Mouse (Mus musculus): ENCODE measurements around the gene Cabp2. TPM values are rescaled to one million over a fixed set of nuclear protein-coding genes. Genes with fewer than 3 reads are reported as not detected.
"Not testable (repeated sequence)": the region's sequence is repeated elsewhere in the genome, so short reads cannot be mapped to it uniquely, and the experiment has no call there.

Cabp2 gene
- polyA plus RNA-seq, 2 experiments from 2014 or later: not detected

DNA sequence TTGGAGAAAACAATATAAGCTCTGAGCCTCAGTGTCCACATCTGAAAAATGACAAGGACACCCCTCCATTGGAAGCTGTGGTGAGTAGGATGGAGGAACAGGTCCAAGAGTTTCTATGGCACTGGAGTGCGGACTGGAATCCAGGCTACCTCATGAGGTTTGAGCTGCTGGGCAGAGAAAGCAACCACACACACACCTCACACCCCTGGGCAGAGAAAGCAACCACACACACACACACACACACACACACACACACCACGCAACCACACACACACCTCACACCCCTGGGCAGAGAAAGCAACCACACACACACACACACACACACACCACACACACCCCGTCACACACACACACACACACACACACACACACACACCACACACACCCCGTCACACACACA, 43.9 kb downstream of the Cabp2 start:
- not testable (repeated sequence) for ATAC-seq

DNA sequence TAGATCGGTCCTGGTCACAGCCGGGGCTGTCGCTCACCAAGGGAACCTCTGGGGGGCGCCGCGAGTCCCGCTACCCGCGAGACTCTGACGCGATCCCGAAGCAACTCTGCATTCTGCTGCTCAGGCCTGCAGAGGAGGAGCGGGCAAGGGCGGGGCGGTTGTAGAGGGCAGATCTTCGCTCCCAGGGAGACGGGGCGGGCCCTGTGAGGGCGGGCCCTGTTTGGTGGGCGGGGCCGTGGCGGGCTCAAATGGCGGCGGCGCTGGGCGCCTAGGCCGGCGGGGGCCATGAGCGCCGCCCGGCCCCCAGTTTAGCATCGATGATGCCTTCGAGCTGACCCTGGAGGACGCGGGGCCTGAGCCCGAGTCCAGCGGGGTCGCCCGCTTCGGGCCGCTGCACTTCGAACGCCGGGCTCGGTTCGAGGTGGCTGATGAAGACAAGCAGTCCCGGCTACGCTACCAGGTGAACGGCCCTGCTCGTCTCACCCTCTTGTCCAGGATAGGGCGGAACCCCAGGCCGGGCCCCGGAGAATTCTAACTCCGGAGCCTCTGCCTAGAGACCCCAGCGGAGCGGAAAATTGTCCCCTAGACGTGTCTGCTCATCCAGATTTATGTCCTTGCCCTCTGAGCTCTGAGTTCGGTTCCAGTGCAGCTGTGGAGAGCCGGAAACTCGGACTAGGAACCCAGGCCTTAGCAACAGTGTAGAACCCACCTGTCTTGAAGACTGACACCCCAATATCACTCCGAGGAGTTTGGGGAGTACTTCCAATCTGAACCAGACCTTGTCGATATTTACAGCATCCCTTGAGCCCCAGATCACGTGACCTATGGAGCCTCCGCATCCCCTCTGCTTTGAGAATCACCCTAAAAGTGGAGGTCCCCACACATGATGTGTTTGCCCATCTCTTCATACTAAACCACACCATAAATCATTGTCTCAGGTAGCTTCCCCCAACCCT, 44.6 kb downstream of the Cabp2 start, which contains the start of gene Aip:
TSS of gene Aip (minus strand) at position 118 of the 956 bp plus-strand sequence.
- ATAC-seq: peak; percentile 71

DNA sequence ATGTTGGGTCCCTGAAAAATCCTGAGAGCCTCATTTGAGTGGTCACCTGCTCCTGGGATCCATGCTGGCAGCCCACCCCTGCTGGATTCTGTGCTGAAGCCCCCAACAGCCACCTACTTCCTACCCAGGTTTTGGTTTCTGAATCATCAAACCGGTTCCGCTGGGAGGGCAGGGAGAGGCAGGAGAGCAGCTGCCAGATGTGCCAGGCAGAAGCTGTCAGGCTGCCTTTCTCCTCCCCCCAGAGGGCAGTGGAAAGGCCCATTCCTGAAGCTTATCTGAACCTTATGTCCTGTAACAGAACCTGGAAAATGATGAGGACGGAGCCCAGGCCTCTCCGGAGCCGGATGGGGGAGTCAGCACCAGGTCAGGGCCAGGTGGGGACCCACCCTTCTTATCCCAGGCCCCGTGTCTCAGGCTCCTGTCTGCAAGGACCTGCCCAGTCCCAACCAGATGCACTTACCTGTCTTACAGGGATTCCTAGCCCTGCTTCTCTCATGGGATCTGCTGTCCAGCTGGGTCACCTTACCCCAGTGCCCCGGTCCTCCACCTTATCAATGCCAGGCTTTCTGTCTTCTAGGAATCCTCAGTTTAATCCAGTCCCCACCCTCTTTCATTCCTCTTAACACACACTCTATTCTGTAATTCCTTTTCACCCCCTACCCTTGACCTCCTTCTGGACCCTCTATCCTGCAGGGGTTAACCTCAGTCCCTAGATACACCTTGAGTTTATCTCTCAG, 45.5 kb downstream of the Cabp2 start:
- ATAC-seq: no peak

DNA sequence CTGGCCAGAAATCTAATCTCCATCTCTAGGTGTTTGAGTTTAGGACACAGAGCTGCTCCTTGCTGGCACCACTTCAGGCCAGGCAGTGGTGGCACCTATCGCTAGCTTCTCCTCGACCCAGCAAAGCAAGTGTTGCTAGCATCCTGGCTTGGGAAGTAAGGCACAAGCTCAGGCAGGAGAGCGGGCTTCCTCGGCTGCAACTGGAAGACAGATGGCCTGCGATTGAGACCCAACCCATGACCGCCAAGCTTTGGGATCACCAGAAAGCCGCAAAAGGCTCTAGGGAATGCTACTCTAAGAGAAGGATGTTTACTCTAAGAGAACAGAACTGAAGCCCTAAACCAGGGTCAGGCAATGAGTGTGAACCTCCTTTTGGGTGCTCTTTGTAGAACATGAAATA, 48.1 kb downstream of the Cabp2 start:
- no peak for ATAC-seq

DNA sequence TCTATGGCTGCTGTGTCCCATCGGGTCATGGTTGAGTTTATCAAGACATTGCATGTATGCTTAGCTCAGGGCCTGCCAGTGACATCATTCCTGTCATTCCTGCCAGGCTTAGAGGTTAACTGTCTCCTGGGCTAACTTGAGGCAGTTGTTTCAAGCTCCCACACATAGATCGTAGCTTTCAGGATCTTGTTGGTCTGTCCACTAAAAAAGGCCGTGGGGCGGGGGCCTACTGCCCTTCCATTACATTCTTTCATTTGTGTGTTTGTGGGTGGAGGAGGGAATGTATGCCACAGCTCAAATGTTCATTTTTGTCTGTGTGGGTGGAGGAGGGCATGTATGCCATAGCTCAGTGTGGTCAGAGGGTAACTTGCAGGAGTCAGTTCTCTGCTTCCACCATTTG, 48.7 kb downstream of the Cabp2 start:
- no peak for ATAC-seq

DNA sequence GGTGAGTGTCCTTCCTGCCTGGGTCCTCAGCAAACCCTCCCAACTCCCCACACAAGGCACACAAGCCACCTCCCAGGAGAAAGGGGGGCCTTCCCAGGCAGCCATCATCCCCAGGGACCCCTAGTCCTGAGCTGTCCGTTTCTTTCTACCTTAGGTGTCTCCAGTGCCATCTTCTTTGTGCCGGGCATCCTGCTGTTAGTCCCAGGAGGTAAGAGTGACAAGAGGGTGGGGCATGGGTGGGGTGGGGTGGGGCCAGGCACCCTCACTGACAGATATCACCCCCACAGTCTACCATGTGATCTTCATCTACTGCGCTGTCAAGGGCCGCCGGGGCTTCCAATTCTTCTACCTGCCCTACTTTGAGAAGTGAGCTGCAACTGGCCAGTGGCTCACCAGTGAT, 49.7 kb downstream of the Cabp2 start:
- no peak for ATAC-seq

DNA sequence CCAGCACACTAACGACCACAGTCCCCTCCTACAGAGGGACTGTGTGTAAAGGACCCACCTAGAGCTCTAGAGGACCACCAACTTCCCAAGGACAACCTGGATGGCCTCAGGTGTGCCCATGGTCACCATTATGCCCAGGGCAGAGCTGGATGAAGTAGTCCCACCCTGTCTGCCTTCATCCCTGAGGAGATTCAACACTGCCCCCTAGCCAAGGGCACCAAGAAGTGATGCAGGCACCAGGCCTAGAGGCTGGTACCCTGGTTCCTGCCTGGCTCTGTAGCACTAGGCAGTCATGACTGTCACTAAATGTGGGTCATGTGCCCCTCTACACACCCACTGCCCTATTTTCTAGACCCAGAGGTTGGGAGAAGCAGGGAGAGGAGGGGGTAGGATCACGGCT, 50.4 kb downstream of the Cabp2 start:
- ATAC-seq: no peak

DNA sequence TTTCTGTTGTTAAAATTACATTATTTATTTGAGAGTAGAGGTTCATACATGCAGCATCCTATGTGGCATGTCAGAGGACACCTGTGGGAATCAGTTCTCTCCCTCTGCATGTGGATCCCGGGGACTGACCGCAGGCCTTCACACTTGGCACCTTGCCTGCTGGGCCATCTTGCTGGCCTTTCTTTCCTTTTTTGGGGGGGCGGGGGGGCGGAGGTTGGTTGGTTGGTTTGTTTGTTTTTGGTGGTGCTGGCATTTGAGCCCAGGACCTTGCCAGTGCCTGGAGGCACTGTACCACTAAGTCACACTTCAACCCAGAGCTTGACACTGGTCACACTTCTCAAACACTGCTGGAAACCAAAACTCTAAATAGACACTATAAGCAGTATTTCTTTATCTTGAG, 53.0 kb downstream of the Cabp2 start:
- no peak for ATAC-seq

DNA sequence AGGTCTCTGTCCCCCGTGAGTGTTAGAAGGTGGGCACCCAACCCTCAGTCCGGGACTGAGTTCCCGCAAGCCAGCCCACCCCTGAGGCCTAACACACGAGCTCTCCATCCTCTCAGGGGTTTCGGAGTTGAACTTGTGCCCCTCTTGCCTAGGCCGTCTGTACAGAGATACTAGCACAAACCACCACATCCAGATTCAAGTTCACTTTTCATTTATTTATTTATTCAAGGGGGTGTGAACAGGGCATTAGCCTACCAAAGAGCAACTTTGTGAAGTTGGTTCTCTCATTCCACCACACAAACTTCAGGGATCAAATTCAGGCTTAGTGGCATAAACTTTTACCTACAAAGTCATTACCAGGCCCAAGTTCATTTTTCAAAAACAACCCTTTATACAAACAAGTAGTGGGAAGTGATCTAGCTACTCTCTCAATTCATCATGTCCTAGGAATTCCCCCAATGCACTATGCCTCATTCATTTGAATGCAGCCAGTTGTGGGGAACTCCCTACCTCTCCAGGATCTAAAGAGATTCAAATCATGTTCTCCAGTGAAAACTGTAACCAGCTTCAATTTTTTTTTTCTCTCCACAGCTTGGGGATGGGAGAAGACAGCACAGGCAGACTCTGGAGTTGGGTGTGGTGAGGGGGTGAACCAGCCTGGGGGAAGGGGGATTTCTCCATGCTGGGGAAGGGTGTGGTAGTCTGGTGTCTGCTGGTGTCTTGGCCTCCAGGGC, 54.0 kb downstream of the Cabp2 start:
- ATAC-seq: peak; percentile 77

DNA sequence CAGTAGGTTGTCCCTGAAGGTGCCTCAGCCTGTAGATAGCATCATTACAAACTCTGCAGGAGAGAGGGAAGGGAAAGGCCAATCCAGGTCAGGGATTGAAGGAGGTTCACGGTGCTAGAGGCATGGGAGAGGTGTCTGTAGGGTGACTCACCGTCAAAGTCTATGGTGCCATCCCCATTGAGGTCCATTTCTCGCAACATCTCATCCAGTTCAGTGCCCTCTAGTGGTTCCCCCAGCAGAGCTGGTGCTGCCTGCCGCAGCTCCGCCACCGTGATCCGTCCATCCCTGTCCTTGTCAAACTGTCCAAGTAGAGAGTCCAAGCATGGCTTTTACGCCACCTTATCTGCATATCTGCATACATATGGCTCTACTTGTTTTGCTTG, 54.6 kb downstream of the Cabp2 start:
- peak; percentile 75 for ATAC-seq

DNA sequence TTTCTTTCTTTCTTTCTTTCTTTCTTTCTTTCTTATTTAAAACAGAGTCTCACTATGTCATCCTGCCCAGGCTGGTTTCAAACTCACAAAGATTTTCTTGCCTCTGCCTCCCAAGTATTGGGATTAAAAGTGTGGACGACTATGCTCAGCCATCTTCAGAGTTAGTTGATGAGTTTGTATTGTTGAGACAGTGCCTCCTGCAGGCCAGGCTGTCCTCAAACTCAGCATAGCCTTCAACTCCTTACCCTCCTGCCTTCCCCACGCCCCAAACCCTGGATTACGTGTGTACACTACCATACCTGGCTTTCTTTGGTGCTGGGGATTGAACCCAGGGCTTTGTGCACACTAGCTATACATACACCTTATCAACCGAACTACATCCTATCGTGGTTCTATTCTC, 55.1 kb downstream of the Cabp2 start:
- no peak for ATAC-seq

Other genes with a start within 250 kb of the Cabp2 start
- gene Chka, start 229.8 kb upstream of the Cabp2 start, polyA plus RNA-seq (2017; shearing (Covaris generic)): 1 to 10 TPM; 3.0 to 3.2 TPM
- 10 to 100 TPM; 36.2 to 70.0 TPM for gene Tcirg1, start 174.4 kb upstream of the Cabp2 start, polyA plus RNA-seq (2017; shearing (Covaris generic))
- gene Ndufs8, start 168.8 kb upstream of the Cabp2 start, polyA plus RNA-seq (2017; shearing (Covaris generic)): 100 to 1,000 TPM; 262 to 298 TPM
- gene Aldh3b1, start 151.8 kb upstream of the Cabp2 start, polyA plus RNA-seq (2017; shearing (Covaris generic)): under 1 TPM in 1 of 2 experiments, not detected in 1; 0.83 TPM
- 10 to 100 TPM; 17.1 to 21.8 TPM for gene Unc93b1, start 146.4 kb upstream of the Cabp2 start, polyA plus RNA-seq (2017; shearing (Covaris generic))
- not detected for gene Aldh3b3, start 122.9 kb upstream of the Cabp2 start, polyA plus RNA-seq (2017; shearing (Covaris generic))
- not detected for gene Aldh3b2, start 109.2 kb upstream of the Cabp2 start, polyA plus RNA-seq (2017; shearing (Covaris generic))
- 1 to 10 TPM; 1.2 to 1.6 TPM for gene Acy3, start 95.0 kb upstream of the Cabp2 start, polyA plus RNA-seq (2017; shearing (Covaris generic))
- gene Tbx10, start 88.8 kb upstream of the Cabp2 start, polyA plus RNA-seq (2017; shearing (Covaris generic)): not detected
- gene Nudt8, start 81.0 kb upstream of the Cabp2 start, polyA plus RNA-seq (2017; shearing (Covaris generic)): 10 to 100 TPM; 17.3 to 17.8 TPM
- under 1 TPM; 0.19 to 0.42 TPM for gene Gm49405, start 81.0 kb upstream of the Cabp2 start, polyA plus RNA-seq (2017; shearing (Covaris generic))
- gene Doc2g, start 78.3 kb upstream of the Cabp2 start, polyA plus RNA-seq (2017; shearing (Covaris generic)): 1 to 10 TPM in 1 of 2 experiments, under 1 TPM in 1; 0.45 to 1.5 TPM
- 100 to 1,000 TPM; 129 to 134 TPM for gene Ndufv1, start 68.8 kb upstream of the Cabp2 start, polyA plus RNA-seq (2017; shearing (Covaris generic))
- gene Gstp1, start 43.6 kb upstream of the Cabp2 start, polyA plus RNA-seq (2017; shearing (Covaris generic)): 100 to 1,000 TPM; 481 to 485 TPM
- gene Gstp2, start 35.6 kb upstream of the Cabp2 start, polyA plus RNA-seq (2017; shearing (Covaris generic)): 10 to 100 TPM; 11.1 to 23.5 TPM
- 100 to 1,000 TPM; 202 to 218 TPM for gene Gstp3, start 22.0 kb upstream of the Cabp2 start, polyA plus RNA-seq (2017; shearing (Covaris generic))
- gene Cdk2ap2, start 15.6 kb downstream of the Cabp2 start, polyA plus RNA-seq (2017; shearing (Covaris generic)): 100 to 1,000 TPM; 372 to 419 TPM
- gene Pitpnm1, start 18.4 kb downstream of the Cabp2 start, polyA plus RNA-seq (2017; shearing (Covaris generic)): 10 to 100 TPM; 89.9 to 91.4 TPM
- 100 to 1,000 TPM; 171 to 215 TPM for gene Aip, start 44.3 kb downstream of the Cabp2 start, polyA plus RNA-seq (2017; shearing (Covaris generic))
- gene Gpr152, start 58.2 kb downstream of the Cabp2 start, polyA plus RNA-seq (2017; shearing (Covaris generic)): not detected
- gene Cabp4, start 62.5 kb downstream of the Cabp2 start, polyA plus RNA-seq (2017; shearing (Covaris generic)): 1 to 10 TPM; 1.1 to 1.4 TPM
- gene Coro1b, start 67.0 kb downstream of the Cabp2 start, polyA plus RNA-seq (2017; shearing (Covaris generic)): 100 to 1,000 TPM; 212 to 255 TPM
- 1,000 to 10,000 TPM; 1,013 to 1,027 TPM for gene Ptprcap, start 72.0 kb downstream of the Cabp2 start, polyA plus RNA-seq (2017; shearing (Covaris generic))
- 10 to 100 TPM; 21.9 to 25.0 TPM for gene Rps6kb2, start 81.8 kb downstream of the Cabp2 start, polyA plus RNA-seq (2017; shearing (Covaris generic))
- gene Carns1, start 93.9 kb downstream of the Cabp2 start, polyA plus RNA-seq (2017; shearing (Covaris generic)): 1 to 10 TPM; 6.1 to 7.2 TPM
- gene Tbc1d10c, start 109.7 kb downstream of the Cabp2 start, polyA plus RNA-seq (2017; shearing (Covaris generic)): 100 to 1,000 TPM; 548 to 733 TPM
- 1,000 to 10,000 TPM in 1 of 2 experiments, 100 to 1,000 TPM in 1; 945 to 1,075 TPM for gene Ppp1ca, start 110.5 kb downstream of the Cabp2 start, polyA plus RNA-seq (2017; shearing (Covaris generic))
- 10 to 100 TPM; 37.7 to 40.3 TPM for gene Rad9a, start 120.1 kb downstream of the Cabp2 start, polyA plus RNA-seq (2017; shearing (Covaris generic))
- 10 to 100 TPM; 19.7 to 29.7 TPM for gene Clcf1, start 132.7 kb downstream of the Cabp2 start, polyA plus RNA-seq (2017; shearing (Covaris generic))
- not detected for gene AC109138.7, start 132.8 kb downstream of the Cabp2 start, polyA plus RNA-seq (2017; shearing (Covaris generic))
- gene Pold4, start 150.3 kb downstream of the Cabp2 start, polyA plus RNA-seq (2017; shearing (Covaris generic)): 100 to 1,000 TPM; 117 to 151 TPM
- 10 to 100 TPM in 1 of 2 experiments, 1 to 10 TPM in 1; 8.8 to 11.4 TPM for gene Ssh3, start 187.6 kb downstream of the Cabp2 start, polyA plus RNA-seq (2017; shearing (Covaris generic))
- gene Ankrd13d, start 201.6 kb downstream of the Cabp2 start, polyA plus RNA-seq (2017; shearing (Covaris generic)): 1 to 10 TPM; 1.5 to 2.1 TPM
- gene Grk2, start 224.6 kb downstream of the Cabp2 start, polyA plus RNA-seq (2017; shearing (Covaris generic)): 100 to 1,000 TPM in 1 of 2 experiments, 10 to 100 TPM in 1; 83.4 to 101 TPM

Data from activated CD4-positive, CD25-positive, alpha-beta regulatory T cell, adult 4 months (primary cell).